Mouse (Mus musculus) kidney, postnatal 4 days (tissue): Measurements from ENCODE around the gene Snrpc.

Experiments used
- DNase-seq, 2 experiments: peaks; one replicate each; pipeline ENCODE4 v3.0.0; 2021; ENCODE audit warnings: mixed read lengths in 2 of 2

The Snrpc gene

GRCm38 (mm10) chr17:27819971-27820567, 17.9 kb upstream of the Snrpc start:
- DNase-seq: peak; percentile 69 to 81

GRCm38 (mm10) chr17:27820568-27821406, 17.2 kb upstream of the Snrpc start, which contains the start of gene D17Wsu92e:
Gene D17Wsu92e, minus strand, starts transcription at chr17:27820648.
- peak; percentile 99 for DNase-seq

- peak; percentile 59 to 71 for DNase-seq
These were observed 16.3 kb upstream of the Snrpc start for GRCm38 (mm10) chr17:27821407-27822338.

GRCm38 (mm10) chr17:27823142-27823905, 14.6 kb upstream of the Snrpc start:
- no peak for DNase-seq

- no peak for DNase-seq
These were observed 13.0 kb upstream of the Snrpc start for GRCm38 (mm10) chr17:27824941-27825340.

DNA sequence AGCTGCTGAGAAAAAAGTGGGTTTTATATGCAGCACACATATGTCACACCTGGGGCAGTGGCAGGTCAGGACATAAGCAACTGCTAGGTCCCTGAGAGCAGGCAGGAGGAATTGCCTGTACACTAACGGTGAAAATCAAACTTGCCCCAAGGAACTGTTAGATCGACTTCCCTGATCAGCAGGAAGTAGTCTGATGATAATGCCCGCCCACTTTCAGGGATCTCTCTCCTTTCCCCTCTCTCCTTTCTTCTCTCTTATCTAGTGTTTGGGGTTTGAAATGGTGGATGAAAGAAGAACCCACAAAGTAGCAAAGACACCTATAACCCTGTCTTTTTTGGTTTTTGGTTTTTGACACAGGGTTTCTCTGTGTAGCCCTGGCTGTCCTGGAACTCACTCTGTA, 12.4 kb upstream of the Snrpc start:
- DNase-seq: no peak

- DNase-seq: peak; percentile 88 to 92
These were observed 11.7 kb upstream of the Snrpc start for GRCm38 (mm10) chr17:27825984-27826905.

- DNase-seq: peak; percentile 69 to 77
These were observed 11.0 kb upstream of the Snrpc start for GRCm38 (mm10) chr17:27826908-27827383.

GRCm38 (mm10) chr17:27827511-27827910, 10.4 kb upstream of the Snrpc start:
- no peak for DNase-seq

- DNase-seq: peak; percentile 33 to 47
These were observed 7.5 kb upstream of the Snrpc start for GRCm38 (mm10) chr17:27830411-27830810.

- peak; percentile 96 for DNase-seq
These were observed 1.7 kb downstream of the Snrpc start for GRCm38 (mm10) chr17:27839469-27840252.

DNA sequence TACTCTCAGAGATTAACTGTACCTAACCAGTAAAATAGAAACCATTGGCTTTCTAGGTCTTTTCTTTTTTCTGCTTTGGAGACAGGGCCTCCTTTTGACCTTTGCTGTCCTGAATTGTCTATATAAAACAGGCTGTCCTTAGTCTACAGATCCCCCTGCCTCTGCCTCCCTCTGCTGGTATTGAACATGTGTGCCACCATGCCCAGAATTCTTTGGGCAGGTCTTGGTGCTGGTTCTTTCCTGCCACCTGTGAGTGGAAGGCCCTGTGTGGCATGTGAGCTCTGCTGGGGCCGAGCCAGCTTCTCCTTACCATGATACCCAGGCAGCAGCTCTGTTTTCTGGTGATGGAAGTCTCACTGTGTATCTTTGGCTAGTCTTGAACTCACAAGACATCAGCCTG, 10.4 kb downstream of the Snrpc start:
- no peak for DNase-seq

DNA sequence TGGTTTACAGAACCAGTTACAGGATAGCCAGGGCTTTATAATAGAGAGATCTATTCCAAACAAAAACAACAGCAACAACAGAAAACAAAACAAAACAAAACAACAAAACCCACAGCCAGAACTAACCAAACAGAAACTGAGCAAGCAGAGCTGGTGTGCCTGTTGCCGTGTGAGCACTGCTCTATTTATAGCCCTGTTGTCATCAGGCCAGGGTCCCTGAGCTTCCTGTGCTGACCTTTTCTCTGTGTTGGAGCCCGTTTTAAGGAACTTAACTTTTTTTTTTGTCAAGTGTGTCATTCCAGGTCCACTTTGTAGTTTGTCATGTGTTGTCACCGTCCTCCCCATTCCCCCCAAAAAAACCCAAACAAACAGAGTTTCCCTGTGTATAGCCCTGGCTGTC, 13.1 kb downstream of the Snrpc start:
- DNase-seq: no peak

- peak; percentile 95 to 96 for DNase-seq
These were observed 18.4 kb downstream of the Snrpc start, which contains the start of gene Uhrf1bp1 for GRCm38 (mm10) chr17:27856265-27856797. Gene Uhrf1bp1, plus strand, starts transcription at chr17:27856441.

DNA sequence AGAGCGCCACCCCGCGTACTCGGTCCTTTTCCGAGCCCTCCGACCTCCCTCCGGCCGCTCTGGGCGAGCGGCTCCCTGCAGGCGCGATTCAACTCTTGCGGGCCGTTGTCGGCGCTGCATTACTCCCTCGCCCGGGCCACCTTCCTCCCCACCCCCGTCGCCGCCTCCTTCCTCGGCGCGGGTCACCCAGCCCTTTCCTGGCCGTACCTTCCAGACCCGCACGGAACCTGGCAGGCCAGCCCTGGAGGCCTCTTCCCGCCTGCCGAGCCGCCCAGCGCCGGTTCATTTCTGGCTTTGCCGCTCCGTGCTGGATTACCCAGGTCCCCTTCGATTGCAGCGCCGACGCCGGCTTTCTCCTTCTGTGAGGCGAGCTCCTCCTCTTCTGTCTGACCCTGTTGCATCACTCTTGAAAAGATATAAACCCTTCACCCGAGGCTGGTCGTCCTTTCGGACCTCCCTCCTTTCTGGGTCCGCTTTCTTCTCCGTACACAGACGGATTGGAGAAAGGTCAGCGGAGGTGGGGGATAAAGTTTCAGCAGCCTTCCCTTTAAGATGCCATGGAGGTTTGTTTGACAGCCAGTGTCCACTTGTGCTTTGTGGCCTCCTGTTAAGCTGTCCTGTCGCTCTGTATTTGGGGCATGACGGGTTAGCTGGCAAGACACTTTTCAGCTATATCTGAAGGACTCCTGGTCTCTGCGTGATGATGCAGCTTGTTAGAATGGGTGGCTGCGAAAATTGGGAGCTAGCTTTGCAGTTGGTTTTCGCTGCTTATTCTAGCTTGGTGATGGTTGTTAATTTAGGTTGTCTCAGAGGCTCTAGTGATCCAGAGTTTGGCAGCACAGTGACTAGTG, 19.1 kb downstream of the Snrpc start:
- peak; percentile 70 to 81 for DNase-seq

DNA sequence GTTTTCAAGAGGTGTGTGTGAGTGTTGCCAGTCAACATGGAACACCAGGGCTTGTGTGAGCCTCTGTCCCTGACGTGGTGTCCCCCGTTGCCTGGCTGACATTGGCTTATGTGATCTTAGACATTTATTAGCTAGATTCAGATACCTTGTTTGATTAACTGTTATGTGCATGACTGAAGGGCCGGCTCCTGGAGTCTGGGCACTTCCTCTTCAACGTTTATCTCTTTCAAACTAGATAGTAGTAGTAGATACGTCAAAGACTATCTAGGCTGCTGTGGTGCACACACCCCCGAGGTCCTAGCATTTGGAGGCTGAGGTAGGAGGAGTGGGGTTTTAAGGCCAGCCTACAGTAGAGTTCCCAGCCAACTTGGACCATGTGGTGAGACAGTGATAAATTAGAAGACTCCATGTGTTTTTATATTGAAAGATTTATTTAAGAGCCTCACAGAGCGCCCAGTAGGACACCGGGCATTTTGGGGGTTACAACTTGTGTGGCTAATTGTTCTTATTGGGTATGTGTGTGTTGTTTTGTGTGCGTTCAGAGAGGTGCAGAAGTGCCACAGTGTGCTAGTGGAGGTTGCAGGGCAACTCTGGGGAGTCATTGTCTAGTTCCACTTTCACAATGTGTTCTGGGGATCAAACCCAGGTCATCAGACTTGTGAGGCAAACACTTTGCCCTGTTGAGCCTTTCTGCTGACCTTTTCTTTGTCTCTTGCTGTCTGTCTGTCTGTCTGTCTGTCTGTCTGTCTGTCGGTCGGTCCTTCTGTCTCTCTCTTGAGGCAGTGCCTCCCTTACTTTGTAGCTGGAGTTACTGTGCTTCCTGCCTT, 19.9 kb downstream of the Snrpc start:
- DNase-seq: peak; percentile 6 to 12

DNA sequence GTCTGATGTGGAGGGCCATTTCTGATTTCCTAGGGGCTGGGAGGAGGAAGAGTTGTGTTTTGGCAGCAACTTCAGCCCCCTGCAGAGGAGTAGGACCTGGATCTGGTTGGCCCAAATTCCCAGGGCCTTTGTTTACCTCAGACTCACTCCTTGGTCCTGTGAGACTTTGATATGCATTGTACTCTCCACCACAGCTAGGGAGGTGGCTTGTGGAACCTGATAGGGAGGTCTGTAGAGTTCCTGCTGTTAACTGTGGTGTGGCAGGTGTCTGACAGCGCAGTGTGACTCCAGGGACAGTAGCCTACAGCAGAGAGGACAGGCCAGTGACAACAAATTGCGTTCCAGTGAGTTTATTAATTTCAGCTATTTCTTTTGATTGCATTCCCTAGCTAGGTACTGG, 21.2 kb downstream of the Snrpc start:
- peak in 1 of 2 experiments; percentile 6 for DNase-seq

GRCm38 (mm10) chr17:27865461-27865860, 27.5 kb downstream of the Snrpc start:
- no peak for DNase-seq
